Mouse (Mus musculus) layer of hippocampus, postnatal 14 days (tissue): ENCODE measurements at regions not wholly inside any gene's neighbourhood (a gene's known extent, or its start where the extent isn't known, plus 50 kb on each side); places are given as distances from the start of the nearest gene placed in this dataset.
"Not testable (repeated sequence)": the region's sequence is repeated elsewhere in the genome, so short reads cannot be mapped to it uniquely, and the experiment has no call there.

Source experiments
- DNase-seq, 2 experiments: peaks; one replicate each; pipeline ENCODE4 v3.0.0; 2021 to 2022; ENCODE audit warnings: low spot score in 2 of 2, mixed read lengths in 1 of 2

DNA sequence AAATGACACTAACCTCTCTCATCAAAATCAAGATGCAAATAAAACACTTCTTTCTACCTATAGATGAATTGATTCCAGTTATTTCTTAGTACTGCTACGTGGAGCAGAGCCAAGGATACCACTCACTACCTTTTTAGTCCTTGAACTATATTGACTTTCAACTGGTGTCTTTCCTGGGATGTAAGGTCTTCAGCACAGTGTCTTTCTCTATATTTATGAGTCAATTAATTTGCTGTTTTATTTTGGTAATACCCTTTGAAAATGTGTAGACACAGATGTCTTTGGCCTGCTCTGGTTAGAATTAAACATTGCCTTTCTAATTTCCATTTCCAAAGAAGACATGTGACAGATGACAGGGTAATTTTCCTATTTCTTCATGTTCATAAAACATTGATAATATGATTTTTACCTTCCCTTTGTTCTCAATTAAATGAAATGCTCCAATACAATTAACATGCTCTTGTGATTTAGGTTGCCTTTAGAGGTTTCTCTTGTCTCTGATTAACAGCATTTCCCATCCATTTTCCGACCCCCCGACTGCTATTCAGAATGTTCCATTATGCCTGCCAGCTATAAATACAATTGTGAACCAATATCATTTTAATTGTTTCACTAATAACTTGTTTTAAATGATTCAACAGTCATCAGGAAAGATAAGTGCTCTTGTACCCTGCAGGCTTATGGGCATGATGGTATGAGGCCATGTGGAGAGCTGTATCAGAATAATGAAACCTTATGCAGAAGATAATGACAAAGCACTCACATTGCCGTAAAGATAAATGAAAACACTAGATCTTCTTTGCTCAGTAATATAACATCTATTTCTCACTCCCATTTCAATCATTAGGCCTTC is 266.2 kb upstream of the 1700008P02Rik start:
- DNase-seq: no peak

DNA sequence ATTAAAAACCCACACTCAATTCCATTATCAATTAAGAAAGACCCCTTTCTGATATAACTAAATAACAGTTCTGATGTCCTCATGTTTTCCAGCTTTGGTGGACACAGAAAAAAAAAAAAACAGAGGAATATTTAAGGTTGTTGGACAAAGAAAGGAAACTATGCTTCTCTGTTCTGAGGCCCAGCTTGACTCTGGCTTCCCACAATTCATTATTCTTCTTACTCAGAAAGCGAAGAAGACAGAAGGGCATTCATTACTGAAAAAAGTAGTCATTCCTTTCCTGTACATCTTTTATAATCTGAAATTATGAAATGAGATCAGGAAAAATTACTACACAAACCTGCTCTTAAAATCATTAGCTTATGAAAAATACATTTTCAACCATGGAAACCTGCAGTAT is 263.2 kb upstream of the 1700008P02Rik start:
- DNase-seq: no peak

DNA sequence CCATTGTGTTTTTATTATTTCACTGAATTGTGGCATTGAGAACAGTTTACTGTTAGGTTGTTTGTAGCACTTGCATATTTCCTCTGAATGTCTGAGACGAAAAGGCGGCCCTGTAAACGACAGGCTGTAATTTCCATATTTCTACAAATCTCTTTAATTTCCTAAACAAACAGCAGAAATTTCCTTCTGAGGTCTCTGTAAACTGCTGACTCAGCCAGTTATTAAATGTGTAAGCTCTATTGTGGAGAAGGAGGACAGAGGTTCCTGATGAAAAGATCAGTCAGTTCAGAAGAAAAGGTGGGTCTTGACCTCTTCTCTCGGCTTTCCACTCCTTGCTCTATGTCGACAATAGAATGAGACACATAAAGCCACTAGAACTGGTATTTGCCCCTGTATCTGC is 256.0 kb upstream of the 1700008P02Rik start:
- DNase-seq: no peak

DNA sequence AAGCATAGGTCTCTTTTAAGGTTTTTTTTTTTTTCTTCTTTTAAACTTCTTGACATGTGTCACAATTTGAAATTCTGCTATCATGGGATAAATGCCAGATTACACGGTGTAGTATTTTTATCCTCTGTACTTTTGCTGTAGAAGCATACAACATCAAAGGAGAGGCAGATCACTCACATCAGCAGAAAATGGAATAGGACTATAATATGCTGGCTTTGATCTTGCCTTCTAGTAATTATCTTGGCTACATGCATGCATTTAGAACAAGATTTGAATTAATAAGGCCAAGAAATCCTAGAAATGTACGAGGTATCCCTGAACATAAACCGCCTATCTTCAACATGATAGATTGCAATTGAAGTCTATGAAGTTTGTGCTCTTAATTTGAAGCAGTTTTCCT is 251.9 kb upstream of the 1700008P02Rik start:
- no peak for DNase-seq

DNA sequence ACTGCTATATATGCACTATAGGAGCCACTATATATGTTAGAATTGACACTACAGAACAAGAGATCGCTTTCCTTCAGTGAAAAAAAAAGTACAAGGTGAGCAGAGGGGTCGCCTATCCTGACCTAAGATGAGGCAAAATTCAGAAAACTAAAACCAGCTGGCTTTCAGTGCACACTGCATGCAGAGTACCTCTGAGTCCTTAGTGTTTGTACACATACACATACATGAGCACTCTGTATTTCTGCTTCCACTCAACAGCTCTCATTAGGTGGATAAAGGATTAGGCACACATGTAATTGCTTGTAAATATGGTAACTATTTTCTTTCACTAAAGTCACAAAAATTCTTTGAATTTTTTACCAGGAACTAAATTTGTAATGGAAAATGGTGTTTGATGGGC is 251.5 kb upstream of the 1700008P02Rik start:
- DNase-seq: no peak

DNA sequence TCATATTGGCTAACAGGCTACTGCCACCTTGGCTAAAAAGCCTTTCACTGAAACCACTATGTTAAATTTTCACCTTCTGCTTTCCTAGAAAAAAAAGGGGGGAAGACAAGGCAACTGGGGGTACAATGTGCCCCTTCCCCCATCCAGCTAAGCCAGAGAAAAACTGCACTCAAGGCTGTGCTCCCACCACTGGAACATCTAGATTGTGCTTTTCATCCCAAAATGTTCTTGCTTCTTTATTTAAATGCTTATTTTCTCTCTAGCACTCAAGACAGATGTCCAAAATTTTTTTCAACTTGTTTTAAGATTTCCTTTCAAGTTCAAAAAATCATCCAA is 245.9 kb upstream of the 1700008P02Rik start:
- DNase-seq: no peak

DNA sequence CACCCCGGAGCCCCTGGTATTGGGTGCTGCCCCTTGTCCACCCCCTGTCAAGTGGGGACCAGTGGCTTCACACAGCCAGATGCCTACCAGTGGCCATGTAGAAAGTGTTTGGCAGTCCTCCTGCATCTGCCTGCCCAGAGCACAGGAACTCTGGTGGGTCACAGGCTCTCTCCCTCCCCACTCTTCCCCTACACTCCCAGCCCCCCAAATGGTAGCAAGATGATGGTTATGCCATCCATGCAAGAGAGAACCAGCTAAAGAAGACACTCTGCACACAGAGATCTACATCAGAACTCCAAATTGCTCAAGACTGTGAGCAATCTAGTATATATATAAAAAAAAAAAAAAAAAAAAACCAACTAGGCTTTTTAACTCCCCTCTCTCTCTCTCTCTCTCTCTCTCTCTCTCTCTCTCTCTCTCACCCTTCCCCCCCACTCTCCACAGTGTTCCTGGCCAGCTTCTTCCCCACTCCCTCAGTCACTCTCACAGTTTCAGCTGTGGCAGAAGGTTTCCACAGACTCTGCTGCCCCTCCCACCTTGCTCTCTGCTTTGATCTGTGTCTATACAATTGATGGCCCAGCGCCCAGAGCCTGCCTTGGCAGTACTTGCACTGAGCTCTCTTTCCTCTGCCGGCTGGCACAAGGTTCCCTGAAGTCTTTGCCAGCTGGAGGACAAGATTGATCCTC is 245.4 kb upstream of the 1700008P02Rik start:
- DNase-seq: peak; percentile 67 to 83

DNA sequence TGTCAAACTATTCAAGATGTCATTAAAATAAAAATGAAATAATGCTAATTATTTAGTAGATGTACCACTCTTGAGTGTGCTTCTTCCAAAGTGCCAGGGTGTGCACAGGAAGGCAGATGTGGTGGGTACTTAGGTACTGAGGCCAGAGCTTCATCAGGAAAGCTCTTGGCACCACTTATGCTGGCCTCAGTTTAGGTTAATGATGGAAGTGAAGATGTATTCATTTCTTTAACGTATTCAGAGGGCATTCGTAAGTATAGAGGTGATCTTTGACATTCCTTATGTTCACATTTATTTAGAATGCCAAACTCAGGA is 239.6 kb upstream of the 1700008P02Rik start:
- DNase-seq: no peak

DNA sequence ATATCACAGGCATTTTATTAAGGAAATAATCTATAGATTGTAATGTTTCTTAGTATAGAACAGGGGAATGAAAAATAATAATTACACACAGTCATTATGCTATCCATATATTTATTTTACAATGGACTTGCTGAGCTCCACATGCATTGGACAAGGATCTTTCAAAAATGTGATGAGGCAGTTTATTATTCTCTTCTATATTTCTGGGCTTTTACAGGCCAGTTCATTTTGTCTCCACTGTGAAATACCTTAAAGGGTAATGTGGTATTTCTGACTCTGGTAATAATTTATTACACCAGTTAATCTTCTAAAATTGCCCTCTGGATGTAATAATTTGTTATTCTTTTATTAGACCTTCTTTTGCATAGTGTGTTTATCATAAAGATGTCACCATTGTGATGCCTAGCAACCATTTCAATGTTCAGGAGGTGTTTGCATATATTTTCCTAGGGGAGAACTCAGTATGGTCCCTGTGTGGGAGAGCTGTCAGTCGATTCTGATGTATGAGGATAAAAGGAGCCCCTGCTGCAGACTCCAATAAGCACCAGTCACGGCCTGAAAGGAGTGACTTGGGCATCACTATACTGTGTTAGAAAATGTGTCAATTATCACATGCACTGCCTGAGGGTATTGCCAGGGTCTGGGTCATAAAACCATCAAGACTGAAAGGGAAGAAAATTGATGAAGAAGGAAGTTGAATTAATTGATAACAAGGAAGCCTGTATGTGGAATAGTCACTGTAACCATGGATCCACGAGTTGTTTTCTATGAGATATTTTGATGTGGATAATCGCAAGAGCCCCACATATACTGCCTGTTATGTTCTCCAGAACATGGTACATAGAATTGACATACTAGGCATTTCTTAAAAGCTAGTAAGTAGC is 239.0 kb upstream of the 1700008P02Rik start:
- no peak for DNase-seq

DNA sequence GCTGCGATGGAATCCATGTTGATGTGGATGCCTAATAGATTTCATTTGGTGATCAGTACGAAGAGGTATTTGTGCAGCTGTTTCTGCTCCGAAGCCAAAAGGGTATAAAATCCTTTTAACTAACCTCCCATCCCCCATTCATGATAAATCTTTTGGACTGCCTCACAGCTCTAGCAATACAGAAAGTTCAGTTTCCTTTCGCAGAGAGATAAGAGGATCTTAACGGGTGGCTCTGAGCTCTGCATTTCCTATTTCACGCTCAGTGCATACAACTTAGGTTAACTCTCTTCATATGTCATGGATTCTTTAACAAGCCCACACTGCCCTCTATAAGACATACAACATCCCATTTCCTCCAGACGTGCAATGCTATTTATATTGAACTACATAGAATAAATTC is 199.1 kb upstream of the 1700008P02Rik start:
- no peak for DNase-seq

DNA sequence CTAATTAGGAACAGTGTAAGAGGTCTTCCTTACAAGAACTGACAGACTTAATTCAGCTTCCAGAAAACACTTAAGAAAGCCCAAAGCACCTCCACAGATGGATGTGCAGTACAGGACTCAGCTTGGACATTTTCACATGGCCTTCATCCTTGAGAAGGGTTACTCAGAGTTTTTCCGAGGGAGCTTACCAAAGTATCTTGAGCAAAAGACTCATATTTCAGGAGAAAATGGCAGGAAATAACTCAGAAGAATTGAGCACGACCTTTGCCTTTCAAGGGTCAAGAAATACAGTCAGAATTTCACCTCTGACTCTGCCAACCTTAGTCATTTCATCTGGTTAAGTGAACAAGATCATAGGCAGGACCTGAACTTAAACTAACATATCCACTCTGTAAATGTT is 192.1 kb upstream of the 1700008P02Rik start:
- no peak for DNase-seq

DNA sequence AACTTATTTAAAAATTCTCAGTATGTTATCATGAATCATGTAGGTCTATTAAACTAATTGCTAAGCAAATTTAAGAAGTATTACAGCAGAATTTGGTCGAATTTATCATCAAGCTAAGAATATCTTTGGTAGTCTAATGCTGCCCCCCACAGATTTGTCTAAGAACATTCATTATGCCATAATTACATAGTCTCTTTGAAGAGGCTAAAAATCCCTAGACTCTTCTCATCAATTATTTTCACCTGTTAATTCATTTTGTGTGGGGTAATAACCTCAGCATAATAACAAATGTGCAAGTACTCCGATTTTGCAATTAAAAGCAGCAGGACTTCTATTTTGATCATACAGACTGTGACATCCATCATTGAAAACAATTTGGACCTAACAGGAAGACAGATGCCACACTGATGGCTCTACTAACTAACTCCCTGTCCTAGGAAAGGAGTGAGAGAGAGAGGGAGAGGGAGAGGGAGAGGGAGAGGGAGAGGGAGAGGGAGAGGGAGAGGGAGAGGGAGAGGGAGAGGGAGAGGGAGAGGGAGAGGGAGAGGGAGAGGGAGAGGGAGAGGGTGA is 189.2 kb upstream of the 1700008P02Rik start:
- DNase-seq: peak in 1 of 2 experiments; percentile 33

DNA sequence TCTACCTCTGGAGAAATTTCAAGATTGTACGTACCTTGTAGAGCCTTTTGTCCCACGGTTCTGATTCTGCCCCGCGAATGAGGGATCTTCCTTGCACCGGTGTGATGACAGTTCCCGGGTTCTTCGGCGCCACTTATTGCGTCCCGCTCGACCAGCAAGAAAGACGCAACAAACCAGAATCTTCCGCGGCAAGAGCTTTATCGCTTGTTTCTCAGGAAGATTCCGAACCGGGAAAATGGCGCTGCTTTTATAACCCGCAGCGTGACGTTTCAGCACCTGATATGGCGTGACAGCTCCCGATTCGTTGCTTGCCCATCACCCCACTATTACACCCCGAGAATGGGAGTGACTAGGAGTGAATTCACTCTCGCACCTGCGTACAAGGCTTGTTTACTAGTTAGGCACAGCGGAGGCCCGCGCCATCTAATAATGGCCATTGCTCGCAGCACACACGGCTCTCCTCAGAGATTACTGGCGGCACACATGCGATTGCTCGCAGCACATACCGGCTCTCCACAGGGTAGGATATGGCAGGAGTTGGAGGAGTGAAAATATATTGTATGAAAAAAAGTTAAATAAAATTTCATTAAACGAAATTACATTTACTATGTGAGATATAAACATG is 180.0 kb upstream of the 1700008P02Rik start:
- DNase-seq: not testable (repeated sequence)

DNA sequence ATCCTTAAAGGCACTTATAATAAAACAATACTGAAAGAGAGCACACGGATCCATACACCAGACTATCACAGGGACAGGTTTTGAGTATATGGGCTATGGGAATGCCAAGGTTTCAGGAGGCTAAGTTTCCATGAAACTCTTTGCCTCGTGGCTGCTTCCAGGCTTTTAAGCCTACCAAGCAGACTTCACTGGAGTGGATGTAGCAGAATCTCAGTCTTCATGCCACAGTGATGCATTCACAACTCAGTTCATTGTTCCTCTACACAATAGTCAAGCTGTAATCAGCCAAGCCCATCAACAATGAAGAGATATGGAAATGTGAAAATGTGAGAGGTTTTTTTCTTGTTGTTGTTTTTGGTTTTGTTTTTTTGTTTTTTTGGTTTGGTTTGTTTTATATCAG is 148.3 kb upstream of the 1700008P02Rik start:
- no peak for DNase-seq

DNA sequence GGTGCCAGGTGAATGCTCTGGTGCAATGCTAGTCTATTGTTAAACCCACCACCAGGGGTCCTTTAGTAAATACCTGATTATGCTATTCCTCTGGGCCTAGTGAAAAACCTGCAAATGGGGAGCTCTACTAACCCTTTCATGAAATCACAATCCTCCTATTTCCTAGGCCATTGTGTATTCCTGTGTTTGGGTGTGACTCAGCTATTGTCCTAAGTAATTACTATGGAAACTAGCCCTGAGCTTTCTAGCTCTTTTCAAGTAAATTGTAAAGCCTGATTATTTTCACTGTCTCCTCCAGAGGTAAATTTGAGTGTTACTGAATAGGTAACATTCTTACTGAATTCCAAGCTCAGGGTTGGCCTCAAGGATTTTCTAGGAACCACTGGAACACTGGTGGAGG is 147.8 kb upstream of the 1700008P02Rik start:
- DNase-seq: not testable (repeated sequence)

DNA sequence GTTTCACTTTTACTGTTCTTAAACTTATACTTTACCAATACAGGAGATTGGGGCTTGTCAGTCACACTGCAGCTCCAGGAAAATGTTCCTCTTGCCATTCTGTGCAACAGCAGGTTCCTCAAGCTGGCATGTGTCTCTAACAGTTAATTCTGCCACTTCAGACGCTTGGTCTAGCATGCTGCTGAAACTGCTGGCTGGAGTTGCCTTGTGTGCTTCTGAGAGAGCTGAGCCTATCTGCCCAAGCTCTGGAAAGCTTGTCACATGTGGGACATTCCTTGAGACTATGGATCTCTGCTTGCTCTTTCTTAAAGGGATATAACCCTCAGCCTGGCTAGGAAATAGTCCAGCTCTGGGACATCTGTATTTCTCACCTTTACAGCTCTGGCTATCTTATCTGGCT is 138.9 kb upstream of the 1700008P02Rik start:
- DNase-seq: peak; percentile 20 to 47

DNA sequence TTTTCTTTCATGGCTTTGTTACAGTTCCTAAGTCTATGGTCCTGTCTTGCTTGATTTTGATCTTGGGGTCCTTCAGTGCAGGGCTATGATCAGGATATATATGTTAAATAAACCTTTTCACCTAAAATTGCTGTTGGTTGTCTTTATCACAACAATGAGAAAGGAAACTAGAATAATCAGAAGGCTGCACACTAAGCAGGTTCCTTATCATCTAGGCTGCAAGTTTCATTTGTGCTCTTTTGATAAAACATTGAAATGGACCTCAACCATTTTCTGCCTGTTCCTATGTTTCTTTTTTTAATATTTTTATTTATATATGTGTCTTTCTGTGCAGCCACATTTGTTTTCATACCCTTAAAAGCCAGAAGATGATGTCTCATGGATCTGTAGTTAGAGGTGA is 137.3 kb upstream of the 1700008P02Rik start:
- DNase-seq: no peak

DNA sequence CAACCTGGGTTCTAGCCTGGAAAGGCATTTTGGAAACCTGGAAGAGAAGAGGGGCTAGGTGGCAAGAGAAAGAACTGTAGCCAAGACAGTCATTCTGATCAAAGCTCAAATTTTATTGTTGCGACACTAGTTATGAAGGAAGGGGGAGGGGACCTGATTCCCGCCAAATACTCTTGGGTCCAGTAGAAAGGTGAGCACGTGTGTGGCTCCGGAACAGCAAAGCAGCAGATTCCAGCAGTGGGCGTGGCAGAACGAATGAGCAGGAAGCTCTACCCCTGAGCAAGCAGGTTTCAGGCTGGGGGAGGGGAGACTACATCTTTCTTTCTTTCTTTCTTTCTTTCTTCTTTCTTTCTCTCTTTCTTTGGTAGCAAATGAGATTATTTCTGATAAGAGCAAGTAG is 130.5 kb upstream of the 1700008P02Rik start:
- DNase-seq: not testable (repeated sequence)

DNA sequence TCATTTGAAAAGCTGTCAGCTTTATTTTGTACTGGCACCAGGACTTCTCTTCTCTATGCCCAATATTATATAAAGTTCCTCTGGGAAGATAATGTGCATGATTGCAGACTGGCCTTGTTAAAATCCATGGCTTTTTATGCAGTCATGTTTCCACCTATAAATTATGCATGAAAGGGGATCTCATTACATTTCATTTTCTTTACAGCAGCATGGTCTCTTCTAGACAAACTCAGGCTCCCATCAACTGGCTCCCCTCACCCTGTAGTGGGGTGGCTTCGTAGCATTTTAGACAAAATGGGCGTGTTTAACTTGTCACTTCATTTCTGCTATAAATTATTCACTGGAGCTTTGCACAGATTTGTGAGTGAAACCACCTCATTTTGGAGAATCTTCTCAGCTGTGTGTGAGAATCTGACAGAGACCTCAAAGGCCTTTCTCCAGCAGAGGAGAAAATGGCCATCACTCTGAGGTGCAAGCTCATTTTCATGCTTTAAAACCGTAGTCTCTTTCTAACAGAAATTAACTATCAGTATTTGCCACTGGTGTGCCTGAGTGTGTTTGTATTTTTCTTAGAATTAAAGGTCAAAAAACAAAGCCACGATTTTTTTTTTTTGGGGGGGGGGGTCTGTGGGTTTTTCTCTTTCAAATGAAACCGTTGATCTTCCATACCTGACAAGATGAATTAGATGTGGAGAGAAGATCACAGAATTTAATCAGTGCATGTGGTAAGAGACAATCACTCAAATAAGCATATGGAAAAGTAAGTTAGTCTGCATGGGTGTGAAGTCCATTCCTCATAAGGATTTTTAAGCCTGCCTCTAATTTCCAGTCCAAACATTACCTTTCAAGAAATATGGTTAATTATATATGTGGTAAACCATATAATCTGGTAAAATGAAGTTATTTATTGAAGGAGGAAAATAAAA is 111.4 kb upstream of the 1700008P02Rik start:
- DNase-seq: no peak

DNA sequence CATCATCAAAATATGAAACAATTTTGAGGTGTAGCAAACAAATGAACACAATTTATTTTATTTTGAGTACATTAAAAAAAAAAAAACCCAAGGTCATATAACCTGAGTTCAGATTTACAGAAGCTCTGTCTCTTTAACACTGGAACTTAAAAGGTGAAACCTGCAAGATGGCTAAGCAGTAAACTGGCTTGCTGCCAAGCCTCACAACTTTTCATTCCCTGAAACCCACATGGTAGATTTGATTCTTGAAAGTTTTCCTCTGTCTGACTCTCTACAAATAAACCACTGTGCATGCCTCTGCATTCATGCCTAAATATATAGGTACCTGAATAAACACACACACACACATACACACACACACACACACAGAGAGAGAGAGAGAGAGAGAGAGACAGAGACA is 109.8 kb upstream of the 1700008P02Rik start:
- no peak for DNase-seq
